Mouse (Mus musculus) duodenum, adult 2 months (tissue): Measurements from ENCODE around the gene Slc17a6. TPM values are rescaled to one million over a fixed set of nuclear protein-coding genes. Genes with fewer than 3 reads are reported as not detected.

Experiments
- polyA plus RNA-seq: library from polyadenylated mRNA; depleted of rRNA; stranded (reverse); fragments of >200 nt; gene quantifications from 2 replicates; pipeline ENCODE4 v1.2.3, GENCODE M21; 2012; ENCODE audit warnings: low replicate concordance; rRNA removed

Slc17a6 gene
- polyA plus RNA-seq: not detected in 2 replicates

DNA sequence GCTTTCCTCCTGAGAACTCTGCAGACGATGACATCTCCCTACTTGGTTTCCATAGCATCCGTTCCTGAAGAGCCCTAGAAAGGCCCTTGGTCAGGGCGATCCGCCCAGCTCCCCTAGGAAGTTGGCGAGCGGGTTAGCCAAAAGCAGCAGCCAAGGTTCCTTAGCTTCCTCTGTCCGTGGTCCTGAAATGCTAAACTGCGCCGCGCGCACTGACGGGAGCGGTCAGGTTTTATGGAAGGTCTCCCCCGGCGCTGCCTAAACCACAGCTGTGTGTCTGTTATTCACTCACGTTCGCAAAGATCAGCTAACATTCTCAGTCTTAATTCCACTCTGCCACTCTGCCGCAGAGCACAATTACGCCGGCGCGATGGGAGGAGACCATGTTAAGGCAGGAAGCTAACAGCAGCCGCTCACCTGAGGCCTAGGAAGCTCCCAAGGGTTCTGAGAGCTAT is at the start of gene Slc17a6:
Gene Slc17a6 (plus strand): TSS at position 313 of the 452 bp plus-strand sequence.

Other genes starting within 250 kb of the Slc17a6 start
- gene Ano5, start 111.0 kb upstream of the Slc17a6 start, polyA plus RNA-seq: 0.01 TPM in 1 of 2 replicates, not detected in the other
- gene Gas2, start 240.0 kb downstream of the Slc17a6 start, polyA plus RNA-seq: 1.7 and 2.4 TPM in 2 replicates
- gene Fancf, start 240.3 kb downstream of the Slc17a6 start, polyA plus RNA-seq: 10.0 and 16.0 TPM in 2 replicates